Mouse (Mus musculus): Measurements from ENCODE around the gene Pdcd1. TPM values are rescaled to one million over a fixed set of nuclear protein-coding genes. Genes with fewer than 3 reads are reported as not detected.

Gene Pdcd1
- polyA plus RNA-seq (2014; fragmentation: Illumina TruSeq; extraction: RNeasy Lipid Tissue Mini Kit (QIAGEN cat#74804); ENCODE audit: insufficient read depth, low read depth, low replicate concordance), result 0.20 TPM

GRCm38 (mm10) chr1:94052373-94052772 lies at the start of gene Pdcd1:
TSS of gene Pdcd1 (minus strand) at chr1:94052553.

GRCm38 (mm10) chr1:94020151-94020550 lies 32.2 kb downstream of the Pdcd1 start, which contains the start of gene Neu4:
TSS of gene Neu4 (plus strand) at chr1:94020451.

GRCm38 (mm10) chr1:93990209-93990608 lies 62.1 kb downstream of the Pdcd1 start, which contains the start of gene Gal3st2c:
TSS of gene Gal3st2c (plus strand) at chr1:93990509.

Other genes starting within 250 kb of the Pdcd1 start
- gene Ing5, start 248.6 kb downstream of the Pdcd1 start, polyA plus RNA-seq (2014; fragmentation: Illumina TruSeq; extraction: RNeasy Lipid Tissue Mini Kit (QIAGEN cat#74804); ENCODE audit: insufficient read depth, low read depth, low replicate concordance), result 8.5 TPM
- 6.2 TPM for gene D2hgdh, start 227.6 kb downstream of the Pdcd1 start, polyA plus RNA-seq (2014; fragmentation: Illumina TruSeq; extraction: RNeasy Lipid Tissue Mini Kit (QIAGEN cat#74804); ENCODE audit: insufficient read depth, low read depth, low replicate concordance)
- gene Gal3st2, start 191.2 kb downstream of the Pdcd1 start, polyA plus RNA-seq (2014; fragmentation: Illumina TruSeq; extraction: RNeasy Lipid Tissue Mini Kit (QIAGEN cat#74804); ENCODE audit: insufficient read depth, low read depth, low replicate concordance), result 0.46 TPM
- not detected for gene Gal3st2b, start 134.2 kb downstream of the Pdcd1 start, polyA plus RNA-seq (2014; fragmentation: Illumina TruSeq; extraction: RNeasy Lipid Tissue Mini Kit (QIAGEN cat#74804); ENCODE audit: insufficient read depth, low read depth, low replicate concordance)
- gene Gal3st2c, start 62.0 kb downstream of the Pdcd1 start, polyA plus RNA-seq (2014; fragmentation: Illumina TruSeq; extraction: RNeasy Lipid Tissue Mini Kit (QIAGEN cat#74804); ENCODE audit: insufficient read depth, low read depth, low replicate concordance), result not detected
- gene Neu4, start 32.1 kb downstream of the Pdcd1 start, polyA plus RNA-seq (2014; fragmentation: Illumina TruSeq; extraction: RNeasy Lipid Tissue Mini Kit (QIAGEN cat#74804); ENCODE audit: insufficient read depth, low read depth, low replicate concordance), result not detected